18 mouse cellular contexts compared by ENCODE assay signal in the genomic region with DNA sequence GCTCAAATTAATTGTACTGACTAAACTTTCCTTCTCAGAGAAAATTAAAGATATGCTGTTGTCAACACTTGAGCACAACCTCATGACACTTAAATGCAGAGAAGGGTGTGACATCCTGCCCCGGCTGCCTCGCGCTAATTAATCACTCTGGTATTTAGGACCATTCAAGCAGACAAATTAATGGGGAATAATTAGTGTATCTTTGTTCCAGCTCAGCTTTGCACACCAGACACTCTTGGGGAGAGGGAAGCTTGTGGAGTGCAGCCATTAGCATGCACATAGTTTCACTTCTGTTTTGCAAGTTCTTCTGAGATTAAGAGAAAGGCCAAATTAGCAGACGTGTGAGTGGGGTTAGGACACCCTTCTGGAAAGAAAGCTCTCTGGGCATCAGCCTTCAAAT.
A peak's percentile ranks its signal among the peaks of the same experiment; 100 is the strongest.
DNase-seq lines count a peak whose midpoint lies in the region; ATAC-seq lines count a peak whose summit lies in the region.
"Had no signal": no experiment of that assay in that cellular context is flagged by ENCODE, and none has a peak within 500 bp of the region (broad histone marks: within the 10 kb centered on the region; RNA-seq: fewer than 3 reads in every experiment).

No protein-coding gene starts in this region.

- H3K4me1 ChIP-seq in hindbrain, embryonic 11.5 days (replicated peaks; ENCODE audit: control insufficient read depth, insufficient read depth, low read length): no peaks in the 10 kb centered on the region
- H3K4me1 ChIP-seq: embryonic facial prominence, embryonic 12.5 days; lung, embryonic 15.5 days had no signal

- no peaks in the 10 kb centered on the region for H3K27me3 ChIP-seq in hindbrain, embryonic 11.5 days (ENCODE audit: control insufficient read depth, insufficient read depth, low read length)
- H3K27me3 ChIP-seq: embryonic facial prominence, embryonic 12.5 days; limb, embryonic 15.5 days; lung, embryonic 15.5 days had no signal

- ATAC-seq in hindbrain, embryonic 11.5 days (ENCODE audit: low FRiP score): peak; percentile 79
- ATAC-seq in CD4-positive, CD25-positive, alpha-beta regulatory T cell, adult 4 months: no peak
- no peak for ATAC-seq in inflammation-experienced regulatory T-cells, adult 6 months
- ATAC-seq: activated CD4-positive, CD25-positive, alpha-beta regulatory T cell, adult 4 months had no signal

- no peak overlapping the region for H3K4me3 ChIP-seq in hindbrain, embryonic 11.5 days (ENCODE audit: low read depth, low read length)
- H3K4me3 ChIP-seq: embryonic facial prominence, embryonic 12.5 days; left cerebral cortex, adult 2 months; limb, embryonic 15.5 days; lung, embryonic 15.5 days had no signal

- DNase-seq in kidney, postnatal 10 days: peak; percentile 5
- no peak for DNase-seq in kidney, adult 8-10 months
- DNase-seq in embryo, embryonic 10.5 days (ENCODE audit: low spot score): peak; percentile 24
- DNase-seq in hindbrain, embryonic 11.5 days (ENCODE audit: low spot score): peak; percentile 27
- peak; percentile 0 for DNase-seq in retina, adult 2 months (ENCODE audit: low read depth, low spot score)
- no peak for DNase-seq in right cerebral cortex, postnatal 36 days (ENCODE audit: low spot score in 2 of 2)
- DNase-seq: B cell, adult 2 months; cerebellum, adult 9-10 months; heart, adult 18-20 months; heart, postnatal 10 days; kidney, adult 11 months had no signal

- H3K9me3 ChIP-seq in hindbrain, embryonic 11.5 days (ENCODE audit: control insufficient read depth, low read length): no peaks in the 10 kb centered on the region
- H3K9me3 ChIP-seq: embryonic facial prominence, embryonic 12.5 days; limb, embryonic 15.5 days; lung, embryonic 15.5 days had no signal

- H3K9ac ChIP-seq in hindbrain, embryonic 11.5 days (ENCODE audit: low read depth, low read length): no peak overlapping the region
- H3K9ac ChIP-seq: embryonic facial prominence, embryonic 12.5 days; limb, embryonic 15.5 days; lung, embryonic 15.5 days had no signal

- H3K27ac ChIP-seq in hindbrain, embryonic 11.5 days (ENCODE audit: low read depth, low read length): no peak overlapping the region
- H3K27ac ChIP-seq: embryonic facial prominence, embryonic 12.5 days; left cerebral cortex, adult 2 months; limb, embryonic 15.5 days; lung, embryonic 15.5 days had no signal

- H3K4me2 ChIP-seq in hindbrain, embryonic 11.5 days (replicated peaks; ENCODE audit: low read depth, low read length): no peak overlapping the region
- H3K4me2 ChIP-seq: embryonic facial prominence, embryonic 12.5 days; limb, embryonic 15.5 days; lung, embryonic 15.5 days had no signal

- H3K36me3 ChIP-seq in hindbrain, embryonic 11.5 days (ENCODE audit: control insufficient read depth, insufficient read depth, low read length): no peaks in the 10 kb centered on the region
- H3K36me3 ChIP-seq: embryonic facial prominence, embryonic 12.5 days; limb, embryonic 15.5 days; lung, embryonic 15.5 days had no signal

- WGBS in hindbrain, embryonic 11.5 days: 35% methylated on average over 4 of the region's 4 CpGs

Comparison
In these comparisons a context has a peak if more than half of its experiments do, and no peak if none do; other contexts are left out.
1. DNase-seq: peak in kidney, postnatal 10 days (single experiment), embryo, embryonic 10.5 days (single experiment), hindbrain, embryonic 11.5 days (single experiment) and retina, adult 2 months (single experiment); none in kidney, adult 8-10 months (0 of 2) and right cerebral cortex, postnatal 36 days (0 of 2).